In the genomic region with DNA sequence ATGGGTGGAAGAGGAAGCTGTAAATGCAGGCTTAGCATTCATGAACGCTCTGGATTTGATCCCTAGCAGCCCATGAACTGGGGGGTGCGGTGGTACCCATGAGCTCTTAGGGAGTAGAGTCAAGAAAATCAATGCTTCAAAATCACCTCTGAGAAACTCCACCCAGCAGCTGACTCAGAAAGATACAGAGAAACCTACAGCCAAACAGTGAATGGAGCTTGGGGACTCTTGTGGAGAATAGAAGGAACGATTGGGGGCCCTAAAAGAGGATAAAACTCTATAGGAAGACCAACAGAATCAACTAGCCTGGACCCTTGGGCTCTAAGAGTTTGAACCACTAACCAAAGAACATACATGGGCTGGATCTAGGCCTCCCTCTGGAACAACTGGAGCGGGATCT, we compare ENCODE assay signal across 31 mouse cellular contexts.
"Had no signal": no experiment of that assay in that cellular context is flagged by ENCODE, and none has a peak within 500 bp of the region (broad histone marks: within the 10 kb centered on the region; RNA-seq: fewer than 3 reads in every experiment).

No protein-coding gene starts in this region.

- DNase-seq: left cerebral cortex, postnatal 4 days; liver, postnatal 0 days; lung, adult 18-20 months; lung, adult 2 months; lung, embryonic 14.5 days; lung, postnatal 10 days; lung, postnatal 14 days; lung, postnatal 36 days; lung, postnatal 4 days; midbrain, embryonic 14.5 days had no signal

- H3K4me2 ChIP-seq: limb, embryonic 12.5 days; limb, embryonic 13.5 days; limb, embryonic 15.5 days; liver, embryonic 11.5 days; liver, embryonic 12.5 days; liver, embryonic 13.5 days; liver, embryonic 15.5 days; lung, embryonic 14.5 days; lung, embryonic 15.5 days; midbrain, embryonic 11.5 days; midbrain, embryonic 12.5 days; midbrain, embryonic 13.5 days; midbrain, embryonic 15.5 days; neural tube, embryonic 12.5 days; neural tube, embryonic 13.5 days had no signal

- H3K4me1 ChIP-seq: limb, embryonic 10.5 days; limb, embryonic 15.5 days; liver, embryonic 12.5 days; liver, embryonic 13.5 days; liver, embryonic 15.5 days; lung, embryonic 15.5 days; megakaryocyte, embryonic 14.5 days; neural tube, embryonic 12.5 days had no signal

- H3K4me3 ChIP-seq: limb, embryonic 10.5 days; limb, embryonic 12.5 days; limb, embryonic 13.5 days; limb, embryonic 15.5 days; liver, embryonic 12.5 days; liver, embryonic 13.5 days; liver, embryonic 15.5 days; lung, embryonic 15.5 days; megakaryocyte, embryonic 14.5 days; midbrain, embryonic 10.5 days; midbrain, embryonic 12.5 days; midbrain, embryonic 13.5 days; midbrain, embryonic 15.5 days; myocyte; neural tube, embryonic 12.5 days; neural tube, embryonic 13.5 days had no signal

- H3K9ac ChIP-seq: limb, embryonic 12.5 days; limb, embryonic 13.5 days; limb, embryonic 15.5 days; liver, embryonic 12.5 days; liver, embryonic 13.5 days; liver, embryonic 15.5 days; liver, postnatal 0 days; lung, embryonic 14.5 days; lung, embryonic 15.5 days; midbrain, embryonic 12.5 days; midbrain, embryonic 13.5 days; midbrain, embryonic 15.5 days; neural tube, embryonic 12.5 days; neural tube, embryonic 13.5 days had no signal

- ATAC-seq: liver, embryonic 12.5 days; liver, postnatal 0 days; lung, postnatal 0 days; midbrain, embryonic 13.5 days; midbrain, embryonic 15.5 days; midbrain, embryonic 16.5 days had no signal

- H3K36me3 ChIP-seq: limb, embryonic 10.5 days; limb, embryonic 12.5 days; limb, embryonic 13.5 days; limb, embryonic 15.5 days; liver, embryonic 12.5 days; liver, embryonic 13.5 days; liver, embryonic 15.5 days; lung, embryonic 15.5 days; midbrain, embryonic 10.5 days; midbrain, embryonic 12.5 days; midbrain, embryonic 13.5 days; midbrain, embryonic 15.5 days; neural tube, embryonic 12.5 days; neural tube, embryonic 13.5 days had no signal

- H3K27ac ChIP-seq: limb, embryonic 10.5 days; limb, embryonic 12.5 days; limb, embryonic 13.5 days; limb, embryonic 15.5 days; liver, embryonic 12.5 days; liver, embryonic 13.5 days; liver, embryonic 15.5 days; lung, embryonic 15.5 days; macrophage; midbrain, embryonic 12.5 days; midbrain, embryonic 13.5 days; midbrain, embryonic 15.5 days; neural tube, embryonic 12.5 days; neural tube, embryonic 13.5 days had no signal

- H3K9me3 ChIP-seq: limb, embryonic 10.5 days; limb, embryonic 12.5 days; limb, embryonic 13.5 days; limb, embryonic 15.5 days; liver, embryonic 12.5 days; liver, embryonic 13.5 days; liver, embryonic 15.5 days; lung, embryonic 15.5 days; megakaryocyte, embryonic 14.5 days; midbrain, embryonic 10.5 days; midbrain, embryonic 12.5 days; midbrain, embryonic 13.5 days; midbrain, embryonic 15.5 days; neural tube, embryonic 12.5 days; neural tube, embryonic 13.5 days had no signal

- H3K27me3 ChIP-seq: limb, embryonic 12.5 days; limb, embryonic 13.5 days; limb, embryonic 15.5 days; liver, embryonic 12.5 days; liver, embryonic 13.5 days; liver, embryonic 15.5 days; lung, embryonic 15.5 days; megakaryocyte, embryonic 14.5 days; midbrain, embryonic 13.5 days; neural tube, embryonic 12.5 days; neural tube, embryonic 13.5 days had no signal
